Mouse (Mus musculus) hindbrain, embryonic 12.5 days (tissue): Measurements from ENCODE around the gene Gm6583. TPM values are rescaled to one million over a fixed set of nuclear protein-coding genes. Genes with fewer than 3 reads are reported as not detected.
"Not testable (repeated sequence)": the region's sequence is repeated elsewhere in the genome, so short reads cannot be mapped to it uniquely, and the experiment has no call there.

Experiments used
- ATAC-seq: fragments of 200-750 bp; cut with Nextera tagmentation; 2 replicates; pipeline ENCODE4 v1.8.0; 2017; ENCODE audit warnings: moderate TSS enrichment; ENCODE audit not compliant: low FRiP score
- H3K27ac ChIP-seq: fragments of 300-500 bp; sonication (generic); 2 replicates; pipeline ENCODE4 v1.5.1; 2016; ENCODE audit warnings: mild to moderate bottlenecking
- H3K27me3 ChIP-seq: fragments of 300-500 bp; sonication (generic); 2 replicates; pipeline ENCODE4 v1.6.1; 2016; ENCODE audit warnings: mild to moderate bottlenecking
- H3K36me3 ChIP-seq: fragments of 300-500 bp; sonication (generic); 2 replicates; pipeline ENCODE4 v1.6.1; 2016; ENCODE audit warnings: mild to moderate bottlenecking
- H3K4me1 ChIP-seq: fragments of 300-500 bp; sonication (generic); 2 replicates; pipeline ENCODE4 v1.6.1; 2016
- H3K4me2 ChIP-seq: fragments of 300-500 bp; sonication (generic); replicated peaks from 2 replicates; pipeline ENCODE4 v1.6.1; 2016; ENCODE audit warnings: mild to moderate bottlenecking
- H3K4me3 ChIP-seq: fragments of 300-500 bp; sonication (generic); 2 replicates; pipeline ENCODE4 v1.5.1; 2016; ENCODE audit warnings: mild to moderate bottlenecking
- H3K9ac ChIP-seq: fragments of 300-500 bp; sonication (generic); 2 replicates; pipeline ENCODE4 v1.6.1; 2016; ENCODE audit warnings: mild to moderate bottlenecking, moderate library complexity
- H3K9me3 ChIP-seq: fragments of 300-500 bp; sonication (generic); replicated peaks from 2 replicates; pipeline ENCODE4 v1.6.1; 2016; ENCODE audit warnings: mild to moderate bottlenecking
- WGBS: fragments of 180-500 bp; shearing (Covaris S2); methylation state at CpG from one replicate; pipeline ENCODE4 v1.1.7; 2016; 5-methylcytosine and 5-hydroxymethylcytosine counted together
- polyA plus RNA-seq: library from polyadenylated mRNA; unstranded; fragments of >200 nt; fragmentation: Nextera tagmentation; extraction: Ambion mirVana; gene quantifications from 2 replicates; pipeline ENCODE4 v1.2.1, GENCODE M21; 2016

The Gm6583 gene
- polyA plus RNA-seq, 1 experiment from 2014 or later, result 0.27 TPM

DNA sequence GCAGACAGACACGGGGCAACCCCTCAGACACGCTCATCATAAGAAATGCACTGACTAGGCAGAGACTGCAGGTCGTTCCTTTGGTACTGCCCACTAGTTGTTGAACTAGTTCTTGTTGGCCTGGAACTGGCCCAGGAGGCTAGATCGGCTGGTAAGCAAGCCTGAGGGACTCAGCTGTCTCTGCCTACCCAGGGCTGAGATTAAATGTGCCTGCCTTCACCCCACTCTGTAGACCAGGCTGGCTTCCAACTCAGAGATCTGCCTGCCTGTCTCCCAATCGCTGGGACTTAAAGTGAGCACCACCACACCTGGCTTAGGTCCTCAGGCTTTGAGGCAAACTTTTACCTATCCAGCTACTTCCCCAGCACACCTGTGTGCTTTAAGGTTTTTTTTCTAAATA, 35.5 kb downstream of the Gm6583 start:
- H3K27ac ChIP-seq, result no peak overlapping the region
- 0 out of 2 replicates have a peak, but pooled peaks cover 2% of the 10 kb centered on the region for H3K4me1 ChIP-seq
- WGBS, result 66% methylated on average over 5 of the region's 5 CpGs
- ATAC-seq, result no peak
- H3K9me3 ChIP-seq, result no peaks in the 10 kb centered on the region
- H3K27me3 ChIP-seq, result no peaks in the 10 kb centered on the region
- H3K9ac ChIP-seq, result no peak overlapping the region
- H3K36me3 ChIP-seq, result peaks cover under 1% of the 10 kb centered on the region; the same call in 1 of the 2 replicates
- no peak overlapping the region for H3K4me3 ChIP-seq
- H3K4me2 ChIP-seq, result no peak overlapping the region

DNA sequence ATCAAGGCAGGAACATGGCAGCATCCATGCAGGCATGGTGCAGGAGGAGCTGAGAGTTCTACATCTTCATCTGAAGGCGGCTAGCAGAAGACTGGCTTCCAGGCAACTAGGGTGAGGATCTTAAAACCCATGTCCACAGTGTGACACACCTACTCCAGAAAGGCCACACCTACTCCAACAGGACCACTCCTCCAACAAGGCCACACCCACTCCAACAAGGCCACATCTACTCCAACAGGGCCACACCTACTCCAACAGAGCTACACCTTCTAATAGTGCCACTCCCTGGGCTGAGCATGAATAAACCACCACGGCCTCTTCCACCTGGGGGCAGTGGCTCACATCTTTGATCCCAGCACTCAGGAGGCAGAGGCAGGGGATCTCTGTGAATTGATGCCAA, 36.5 kb downstream of the Gm6583 start:
- H3K36me3 ChIP-seq, H3K4me3 ChIP-seq, H3K27ac ChIP-seq, H3K27me3 ChIP-seq, H3K4me2 ChIP-seq, H3K9ac ChIP-seq, H3K9me3 ChIP-seq, ATAC-seq, H3K4me1 ChIP-seq: not testable (repeated sequence)
- 65% methylated on average over 2 of the region's 2 CpGs for WGBS

DNA sequence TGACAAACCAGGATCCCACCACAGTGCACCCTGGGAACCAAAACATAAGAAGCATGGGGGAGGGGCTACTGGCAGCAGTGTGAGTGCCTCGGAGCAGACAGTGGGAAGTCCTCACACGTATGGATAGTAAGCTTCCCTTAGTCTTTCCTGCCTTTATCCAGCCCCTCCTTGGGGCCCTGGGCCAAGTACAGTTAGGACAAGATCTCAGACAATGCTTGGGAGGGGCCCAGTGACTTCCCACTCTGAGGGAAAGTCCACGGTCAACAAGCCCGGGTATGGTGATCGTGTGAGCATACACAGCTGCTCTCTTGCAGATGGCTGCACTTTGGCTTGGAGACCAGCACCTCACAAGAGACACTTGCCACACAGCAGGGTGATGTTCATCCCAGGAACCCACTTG, 38.5 kb downstream of the Gm6583 start:
- no peak for ATAC-seq
- no peaks in the 10 kb centered on the region for H3K27me3 ChIP-seq
- no peak overlapping the region for H3K4me3 ChIP-seq
- H3K9ac ChIP-seq, result no peak overlapping the region
- peaks cover 13% of the 10 kb centered on the region for H3K36me3 ChIP-seq
- no peaks in the 10 kb centered on the region; the same call in 1 of the 2 replicates for H3K4me1 ChIP-seq
- no peak overlapping the region for H3K4me2 ChIP-seq
- 61% methylated on average over 5 of the region's 5 CpGs for WGBS
- H3K27ac ChIP-seq, result no peak overlapping the region
- no peaks in the 10 kb centered on the region for H3K9me3 ChIP-seq

DNA sequence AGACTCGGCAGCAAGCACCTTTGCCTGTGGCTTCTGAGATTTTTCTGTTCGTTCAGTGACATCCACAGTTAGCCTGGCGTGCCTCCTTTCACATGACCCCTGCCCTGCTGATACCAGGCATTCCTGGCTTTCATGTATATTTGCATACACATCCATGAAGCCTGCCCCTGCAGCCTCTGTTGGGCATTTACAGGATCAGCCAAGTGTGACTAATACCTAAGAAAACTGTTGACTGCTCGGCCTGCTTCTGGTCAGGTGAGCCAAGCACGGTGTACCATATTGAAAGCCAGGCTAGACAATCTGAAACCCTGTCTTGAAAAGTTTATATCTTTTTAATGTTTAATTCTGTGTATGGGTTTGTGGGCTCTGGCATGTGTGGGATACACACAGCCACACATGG, 39.4 kb downstream of the Gm6583 start:
- H3K36me3 ChIP-seq, result peaks cover 19% of the 10 kb centered on the region
- H3K4me2 ChIP-seq, result no peak overlapping the region
- H3K9me3 ChIP-seq, result no peaks in the 10 kb centered on the region
- ATAC-seq, result no peak
- H3K4me1 ChIP-seq, result no peaks in the 10 kb centered on the region; the same call in 1 of the 2 replicates
- WGBS, result 77% methylated on average over 5 of the region's 5 CpGs
- no peak overlapping the region for H3K9ac ChIP-seq
- H3K27ac ChIP-seq, result no peak overlapping the region
- H3K4me3 ChIP-seq, result no peak overlapping the region
- H3K27me3 ChIP-seq, result no peaks in the 10 kb centered on the region

DNA sequence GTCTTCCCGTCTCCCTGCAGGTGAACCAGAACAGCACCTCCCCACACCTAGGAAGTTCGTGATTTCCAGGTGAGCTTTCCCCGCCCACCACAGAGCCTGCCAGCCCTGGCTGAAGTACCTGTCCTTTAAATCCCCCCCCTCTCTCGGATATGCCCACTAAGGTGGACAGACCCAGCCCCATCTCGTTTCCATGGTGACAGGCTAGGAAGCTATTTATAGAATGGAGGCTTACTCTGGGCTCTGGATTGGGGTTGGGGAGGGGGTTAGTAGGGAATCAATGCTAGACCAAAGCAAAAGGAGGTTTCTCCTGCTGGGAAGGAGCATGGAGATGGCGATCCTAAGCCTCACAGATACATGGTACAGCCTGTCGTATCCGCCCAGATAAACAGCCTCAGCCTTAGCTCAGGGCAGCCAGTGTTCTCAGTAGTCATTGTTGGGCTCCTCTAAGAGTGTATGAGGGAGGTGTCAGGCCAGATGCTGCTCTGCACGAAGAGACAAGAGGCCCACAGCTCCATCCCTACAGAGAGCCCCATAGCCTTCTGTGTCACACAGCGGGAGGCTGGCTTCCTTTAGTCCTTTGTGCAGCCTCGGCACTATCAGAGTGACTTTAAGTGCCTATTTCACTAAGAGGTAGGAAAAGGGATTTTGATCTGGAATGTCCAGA, 42.5 kb downstream of the Gm6583 start:
- Histone ChIP-seq H3K27ac (no peak overlapping the region), H3K27me3 (no peaks in the 10 kb centered on the region), H3K4me1 (no peaks in the 10 kb centered on the region; the same call in 1 of the 2 replicates), H3K9me3 (no peaks in the 10 kb centered on the region), H3K4me3 (no peak overlapping the region), H3K9ac (no peak overlapping the region; the same call in 1 of the 2 replicates), H3K36me3 (peaks cover 44% of the 10 kb centered on the region), H3K4me2 (no peak overlapping the region)
- 58% methylated on average over 11 of the region's 11 CpGs for WGBS
- ATAC-seq, result no peak

DNA sequence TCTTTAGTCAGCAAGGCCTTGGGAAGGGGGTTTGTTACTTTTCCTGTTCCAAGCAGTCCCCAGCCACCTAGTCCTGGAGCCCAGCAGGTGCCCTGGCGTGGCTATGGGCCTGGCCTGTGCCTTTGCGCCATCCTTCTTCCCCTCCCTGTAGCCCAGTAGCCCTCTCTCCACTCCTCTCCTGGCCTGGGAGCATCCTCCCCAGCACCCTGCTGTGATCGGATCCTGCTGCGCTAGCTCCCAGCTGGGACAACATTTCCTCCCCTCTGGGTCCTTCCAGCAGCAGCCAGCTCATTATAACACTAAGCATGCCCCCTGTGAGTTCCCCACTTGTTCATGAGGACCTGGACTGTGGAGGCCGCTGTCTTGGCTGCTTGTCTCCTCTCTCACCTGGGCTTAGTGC, 50.0 kb downstream of the Gm6583 start:
- WGBS, result 61% methylated on average over 5 of the region's 5 CpGs
- no peak overlapping the region for H3K9ac ChIP-seq
- no peaks in the 10 kb centered on the region for H3K4me1 ChIP-seq
- ATAC-seq, result no peak
- H3K27me3 ChIP-seq, result no peaks in the 10 kb centered on the region
- H3K4me2 ChIP-seq, result no peak overlapping the region
- H3K27ac ChIP-seq, result no peak overlapping the region
- peaks cover 39% of the 10 kb centered on the region for H3K36me3 ChIP-seq
- H3K9me3 ChIP-seq, result no peaks in the 10 kb centered on the region
- H3K4me3 ChIP-seq, result no peak overlapping the region

Other genes starting within 250 kb of the Gm6583 start
- gene Cryba4, start 103.5 kb downstream of the Gm6583 start, polyA plus RNA-seq, result 1.8 and 2.3 TPM in 2 replicates
- 2.0 and 2.3 TPM in 2 replicates for gene Crybb1, start 100.2 kb downstream of the Gm6583 start, polyA plus RNA-seq
- 31.7 and 35.4 TPM in 2 replicates for gene Tpst2, start 79.3 kb downstream of the Gm6583 start, polyA plus RNA-seq
- 38.1 TPM in 2 replicates for gene Tfip11, start 29.7 kb downstream of the Gm6583 start, polyA plus RNA-seq
- 46.9 and 47.6 TPM in 2 replicates for gene Srrd, start 13.0 kb downstream of the Gm6583 start, polyA plus RNA-seq
- 35.4 and 37.1 TPM in 2 replicates for gene Hps4, start 12.9 kb downstream of the Gm6583 start, polyA plus RNA-seq
- gene Asphd2, start 38.8 kb upstream of the Gm6583 start, polyA plus RNA-seq, result 60.7 and 66.1 TPM in 2 replicates
- 0.37 and 0.64 TPM in 2 replicates for gene Gm6588, start 93.4 kb upstream of the Gm6583 start, polyA plus RNA-seq
- 16.0 and 16.4 TPM in 2 replicates for gene Sez6l, start 221.2 kb upstream of the Gm6583 start, polyA plus RNA-seq